Mouse (Mus musculus): Measurements from ENCODE around the gene Snd1.

Gene Snd1

DNA sequence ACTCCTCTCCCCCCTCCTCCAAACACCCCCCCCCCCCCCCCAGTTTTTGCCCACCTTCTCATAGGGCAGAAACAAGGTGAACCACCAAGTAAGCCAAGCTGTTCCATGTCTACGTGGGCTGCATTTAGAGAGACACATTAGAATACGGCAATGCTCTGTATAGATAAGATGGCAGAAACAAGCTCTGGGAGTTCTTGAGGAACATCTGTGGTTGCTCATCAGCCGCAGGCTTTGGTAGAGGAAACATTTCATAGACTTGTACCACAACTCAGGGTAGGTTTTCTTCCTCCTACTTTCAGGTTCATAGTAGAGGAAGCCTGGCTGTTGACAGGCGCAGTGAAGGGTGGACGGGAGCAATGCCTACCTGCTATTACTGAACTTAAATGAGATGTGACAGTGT is 124.2 kb downstream of the Snd1 start:
- no peak for DNase-seq

DNA sequence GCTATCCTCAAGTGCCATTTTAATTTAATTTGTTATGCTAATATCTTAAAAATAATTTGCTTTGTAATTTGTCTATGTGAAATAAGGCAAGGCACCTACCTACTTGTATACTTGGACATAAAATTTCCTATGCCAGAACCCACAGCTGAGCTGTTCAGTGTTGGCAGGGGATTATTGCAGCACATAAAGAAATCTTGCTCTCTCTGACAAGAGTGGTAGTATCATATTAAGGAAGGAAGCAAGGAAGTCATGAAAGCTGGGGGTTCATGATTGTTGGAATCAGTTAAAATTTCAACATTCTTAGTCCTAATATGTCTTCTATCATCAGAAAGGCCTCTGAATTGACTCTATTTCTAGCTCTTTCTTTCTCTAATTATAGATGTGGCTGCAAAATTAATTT is 125.5 kb downstream of the Snd1 start:
- no peak for DNase-seq

DNA sequence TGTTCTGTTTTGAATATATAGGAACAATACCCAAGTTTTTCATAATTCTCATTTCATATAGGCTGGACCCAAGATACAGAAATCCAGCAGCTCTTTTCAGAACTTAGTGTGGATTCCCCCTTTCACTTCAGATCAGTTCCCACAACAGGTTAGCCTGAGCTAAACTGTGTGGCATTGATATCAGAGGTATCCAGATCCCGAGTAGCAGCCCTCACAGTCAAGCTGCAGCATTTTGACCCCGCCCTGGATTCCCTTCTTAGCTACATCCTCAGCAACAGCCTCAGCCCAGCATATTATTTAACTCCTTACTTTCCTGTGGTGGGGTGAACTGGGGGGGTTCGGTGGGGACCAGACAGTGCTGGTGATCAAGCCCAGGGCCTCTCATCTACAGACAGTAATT is 128.5 kb downstream of the Snd1 start:
- DNase-seq, result no peak

DNA sequence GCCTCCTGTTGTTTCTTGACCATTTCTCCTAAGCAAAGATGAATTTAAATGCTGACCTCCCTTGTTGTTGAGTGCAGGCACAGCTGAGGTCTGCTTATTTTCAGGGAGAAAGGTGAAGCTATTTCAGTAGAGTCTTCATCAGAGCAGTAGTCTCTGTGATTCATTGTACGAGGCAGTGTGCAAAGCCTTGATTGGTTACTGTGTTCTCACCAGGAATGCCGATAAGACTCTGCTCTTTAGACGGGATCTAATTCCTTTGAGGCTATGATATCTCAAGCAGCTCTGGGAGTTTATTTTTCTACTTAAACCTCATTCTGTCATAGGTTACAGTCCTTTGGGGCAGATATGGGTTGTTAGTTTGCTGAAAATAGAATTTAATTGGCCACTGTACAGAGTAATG is 128.9 kb downstream of the Snd1 start:
- DNase-seq, result no peak

DNA sequence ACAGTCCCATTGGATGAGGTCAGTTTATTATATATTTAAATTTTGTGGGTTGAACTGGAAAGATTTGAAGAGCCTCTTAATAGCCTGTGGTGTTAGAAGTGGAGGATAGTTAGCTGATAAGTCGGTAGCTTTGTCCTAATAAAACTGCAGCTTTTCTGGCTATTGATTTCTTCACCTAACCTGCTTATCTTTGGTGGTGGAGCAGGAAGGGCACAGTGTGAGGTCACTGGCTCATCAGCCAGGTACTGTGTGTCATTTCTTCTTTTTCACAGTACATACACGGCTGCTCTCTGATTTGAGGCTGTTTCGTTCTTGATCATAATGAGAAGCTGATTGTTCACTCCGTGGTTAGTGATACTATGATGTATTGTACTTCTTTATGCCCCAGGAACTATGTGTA is 134.4 kb downstream of the Snd1 start:
- DNase-seq, result no peak

DNA sequence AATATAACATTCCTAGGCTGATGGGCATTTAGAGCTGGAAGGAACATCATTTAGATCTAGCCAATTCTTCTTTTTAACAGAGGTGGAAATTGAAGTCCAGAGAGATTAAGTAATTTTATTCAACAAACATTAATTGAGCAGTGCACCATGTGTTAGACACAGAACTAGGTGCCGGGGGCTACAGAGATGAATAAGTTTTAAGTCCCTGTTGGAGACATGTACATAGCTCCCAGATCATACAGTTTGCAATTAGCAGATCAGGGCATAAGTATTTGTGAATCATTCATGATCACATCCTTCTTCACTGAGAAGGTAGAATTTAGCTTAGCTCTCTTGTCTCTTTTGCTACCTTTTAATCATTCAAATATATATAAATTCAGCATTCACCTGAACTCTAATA is 135.2 kb downstream of the Snd1 start:
- no peak for DNase-seq

DNA sequence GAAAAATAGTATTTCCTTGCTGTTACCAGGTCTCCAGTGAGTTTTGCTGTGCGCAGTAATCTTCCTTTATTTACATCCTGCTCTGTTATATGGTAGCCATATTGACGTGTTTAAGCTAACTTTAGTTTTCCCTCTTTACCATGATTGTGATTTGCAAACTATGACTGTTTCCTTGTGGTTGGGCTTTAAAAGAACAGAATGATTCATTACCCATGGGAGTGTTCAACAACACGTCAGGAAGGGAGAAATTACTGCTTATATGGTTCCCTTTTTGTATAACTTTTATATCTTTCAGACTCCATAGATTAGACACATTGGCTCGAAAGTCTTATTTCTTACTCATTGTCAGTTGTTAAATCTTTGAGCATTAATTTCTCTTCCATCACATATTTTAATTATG is 138.5 kb downstream of the Snd1 start:
- no peak for DNase-seq

DNA sequence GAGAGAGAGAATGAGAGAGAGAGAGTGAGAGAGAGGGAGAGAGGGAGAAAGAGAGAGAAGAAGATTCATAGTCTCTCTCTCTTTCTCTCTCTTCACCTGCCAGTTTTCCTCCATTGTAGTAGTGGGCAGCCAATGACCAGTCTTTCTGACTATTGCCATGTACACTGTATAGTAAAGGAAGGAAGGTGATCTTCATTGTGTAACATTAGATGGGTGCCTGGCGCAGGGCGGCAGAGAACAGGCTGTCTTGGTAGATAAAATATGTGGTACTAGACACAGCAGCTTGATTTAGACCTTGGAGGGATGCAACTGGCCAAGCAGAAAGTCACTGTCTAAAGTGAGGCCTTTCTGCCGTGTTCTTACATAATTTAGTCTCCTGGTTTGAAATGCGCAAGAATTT is 139.9 kb downstream of the Snd1 start:
- no peak for DNase-seq

DNA sequence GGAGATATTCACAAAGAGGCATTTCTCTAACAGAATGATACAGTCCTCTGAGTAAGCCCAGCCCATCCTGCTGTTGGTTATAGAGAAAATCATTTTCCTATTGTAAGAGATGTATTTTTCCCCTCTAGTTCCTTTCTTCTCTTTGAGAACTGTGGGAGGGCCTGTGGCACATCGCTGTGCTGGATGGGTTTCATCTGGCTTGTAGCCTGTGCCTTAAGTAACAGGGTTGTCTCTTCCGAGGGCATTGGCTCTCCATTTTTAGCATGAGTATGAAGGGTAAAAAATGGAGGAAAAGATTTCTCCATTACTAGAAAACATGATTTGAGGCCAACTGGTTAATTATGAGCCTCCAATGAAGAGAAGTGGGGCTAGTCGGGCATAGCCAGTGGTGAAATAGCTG is 140.5 kb downstream of the Snd1 start:
- DNase-seq, result no peak

DNA sequence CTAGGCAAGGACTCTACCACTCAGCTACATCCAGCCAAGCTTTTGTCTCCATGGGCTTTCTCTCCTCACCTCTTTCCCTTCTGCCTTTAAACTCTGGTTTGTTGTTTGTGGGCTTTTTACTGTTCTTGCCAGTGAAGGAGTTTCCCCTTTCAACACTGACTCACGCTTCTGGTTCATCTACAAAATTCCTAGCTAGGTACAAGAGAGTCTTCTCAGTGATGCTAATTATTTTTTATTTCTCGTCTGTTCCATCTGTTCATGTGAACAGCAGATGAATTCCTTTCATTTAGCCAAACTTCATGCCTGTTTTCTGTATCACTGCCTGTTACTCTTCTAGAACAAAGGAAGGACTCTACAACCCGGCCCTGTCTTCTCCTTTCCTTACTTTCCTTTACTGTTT is 141.0 kb downstream of the Snd1 start:
- no peak for DNase-seq

DNA sequence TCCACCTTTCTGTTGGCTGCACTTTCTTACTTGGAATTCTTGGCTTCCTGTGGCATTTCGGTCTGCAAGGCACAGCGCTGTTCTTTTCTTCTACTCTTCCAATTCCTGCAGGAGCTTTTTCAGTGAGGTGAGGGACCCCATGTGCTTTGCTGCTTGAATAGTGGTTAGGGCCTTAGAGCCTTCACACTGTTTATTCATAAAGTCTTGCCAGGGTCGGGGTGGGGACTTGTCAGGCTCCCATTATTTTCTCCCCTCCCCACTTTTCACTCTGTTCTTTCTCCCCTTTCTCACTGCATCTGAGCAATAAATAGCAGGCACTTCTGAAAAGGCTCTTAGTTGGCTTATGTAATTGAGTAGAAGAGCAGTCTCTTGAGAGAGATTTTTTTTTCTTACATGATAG is 143.4 kb downstream of the Snd1 start:
- DNase-seq, result no peak

DNA sequence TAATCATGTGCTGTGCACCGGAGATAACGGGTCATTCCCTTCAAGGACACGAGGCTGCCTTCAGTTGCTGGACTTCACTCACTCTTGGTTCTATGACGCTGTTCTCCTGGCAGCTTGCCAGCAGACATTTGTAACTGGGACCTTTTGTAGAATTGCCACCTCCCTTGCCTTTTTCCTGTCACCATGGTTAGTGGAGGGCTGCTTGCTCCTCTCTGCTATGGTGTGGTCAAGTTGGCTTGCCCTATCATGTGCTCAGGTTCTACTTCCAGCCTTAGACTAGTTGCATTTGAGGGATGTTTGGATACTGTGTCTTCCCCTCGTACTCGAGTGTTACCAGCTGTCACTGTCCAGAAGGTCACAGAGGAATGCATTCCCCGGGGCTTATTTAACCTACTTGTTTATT is 143.8 kb downstream of the Snd1 start:
- peak; percentile 52 for DNase-seq

DNA sequence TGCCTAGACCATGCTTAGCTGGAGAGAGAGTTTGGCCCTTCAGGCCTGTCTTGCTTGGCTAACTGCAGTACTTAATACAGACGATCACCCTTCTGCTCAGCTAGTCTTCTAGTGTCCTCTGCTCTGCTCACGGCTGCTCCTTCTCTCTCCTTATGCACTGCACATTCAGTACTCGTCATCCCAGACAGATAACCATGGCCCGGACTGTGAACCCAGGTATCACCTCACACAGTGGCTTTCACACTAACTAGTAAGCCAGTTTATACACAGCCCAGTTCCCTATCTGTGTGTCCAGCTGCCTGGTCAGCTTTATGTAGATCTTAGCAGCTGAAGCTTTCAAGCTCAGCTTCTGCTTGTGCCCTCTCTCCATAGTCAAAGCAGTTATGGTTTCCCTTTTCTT is 146.5 kb downstream of the Snd1 start:
- no peak for DNase-seq

DNA sequence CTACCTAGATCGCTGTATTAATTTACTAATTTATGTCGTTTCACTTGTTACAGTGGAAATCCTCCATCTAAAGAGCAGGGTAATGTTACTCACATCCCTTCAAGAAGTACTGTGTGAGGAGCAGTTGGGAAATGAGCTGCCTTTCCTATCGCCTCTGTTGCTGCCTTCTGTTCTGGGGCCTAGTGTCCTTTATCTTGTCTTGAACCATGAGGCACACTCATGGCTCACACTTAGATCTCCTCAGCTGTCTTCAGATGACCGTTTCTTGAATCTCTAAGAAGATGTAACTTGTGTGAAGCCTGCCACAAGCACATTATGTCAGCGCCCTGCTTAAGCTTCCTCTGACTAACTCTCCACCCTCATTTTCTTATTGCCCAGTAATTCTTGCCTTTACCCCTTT is 147.0 kb downstream of the Snd1 start:
- no peak for DNase-seq

DNA sequence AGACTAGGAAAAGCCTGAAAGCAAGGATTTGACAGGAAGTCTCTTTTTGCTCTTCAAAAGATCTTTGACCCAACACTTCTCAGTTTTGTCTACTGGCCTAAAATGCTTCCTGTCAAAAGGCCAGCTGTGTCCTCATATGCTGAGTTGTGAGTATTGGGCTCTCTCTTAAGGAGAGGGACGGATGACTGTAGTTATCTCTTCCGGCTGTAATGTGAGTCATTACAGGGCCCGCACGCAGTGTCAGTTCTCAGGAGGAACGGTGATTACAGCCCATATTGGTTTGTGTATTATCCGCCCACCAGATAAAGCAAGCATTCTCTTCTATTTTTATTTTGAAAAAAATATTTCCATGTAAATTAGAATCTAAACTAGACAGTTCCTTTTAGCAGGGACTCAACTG is 147.6 kb downstream of the Snd1 start:
- DNase-seq, result no peak

DNA sequence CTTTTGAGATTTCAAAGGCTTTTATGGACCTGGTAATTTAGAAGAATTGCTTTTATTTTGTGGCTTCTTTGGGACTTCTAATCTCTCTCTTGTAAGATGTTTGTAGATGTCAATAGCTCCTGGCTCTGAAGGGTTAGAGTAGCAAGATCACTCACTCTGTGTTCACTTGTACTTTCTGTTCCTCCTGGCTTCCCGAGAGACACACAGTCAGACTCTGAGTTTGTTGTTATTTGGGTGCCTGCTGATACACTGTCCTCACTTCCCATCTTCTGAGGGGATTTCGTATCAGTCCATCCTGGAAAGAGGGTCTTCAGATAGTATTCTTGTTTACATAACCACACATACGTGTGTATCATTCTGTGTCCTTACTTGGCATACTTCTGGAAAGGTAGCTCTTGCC is 148.0 kb downstream of the Snd1 start:
- DNase-seq, result no peak

DNA sequence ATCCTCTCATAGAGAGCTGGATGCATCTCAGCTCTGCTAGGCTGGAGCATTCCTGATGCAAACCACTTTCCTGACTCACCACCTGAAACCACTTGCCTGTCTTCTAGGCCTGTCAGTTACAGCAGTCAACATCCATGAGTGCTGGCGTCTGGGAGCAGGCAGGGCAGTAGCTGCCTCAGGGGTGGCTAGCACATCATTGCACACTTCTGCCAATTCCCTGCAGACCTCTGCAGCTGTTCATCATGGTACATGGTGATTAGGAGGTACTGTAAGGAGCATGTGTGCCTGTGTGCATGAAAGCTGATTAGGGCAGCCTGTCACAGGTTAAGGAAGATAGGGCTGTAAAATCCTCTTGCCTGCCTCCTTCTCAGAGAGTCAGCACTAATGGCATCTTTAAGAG is 153.5 kb downstream of the Snd1 start:
- no peak for DNase-seq

DNA sequence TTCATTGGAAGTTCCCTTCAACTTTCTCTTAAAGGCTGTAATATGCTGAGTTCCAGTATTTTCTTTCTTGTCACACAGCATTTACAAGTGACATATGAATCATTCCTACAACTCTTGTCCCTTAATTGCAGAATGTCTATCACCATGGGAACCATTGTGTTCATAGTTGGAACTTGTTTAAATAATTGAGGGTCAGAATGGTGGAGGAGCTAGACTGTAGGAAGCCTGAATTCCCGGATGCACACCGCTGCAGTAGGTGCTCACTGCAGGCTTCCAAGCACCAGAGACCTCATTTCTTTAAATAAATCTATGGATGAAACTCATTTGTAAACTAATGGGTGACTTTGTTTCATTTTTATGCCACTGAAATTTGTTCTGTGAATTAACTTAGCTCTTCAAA is 154.9 kb downstream of the Snd1 start:
- no peak for DNase-seq

DNA sequence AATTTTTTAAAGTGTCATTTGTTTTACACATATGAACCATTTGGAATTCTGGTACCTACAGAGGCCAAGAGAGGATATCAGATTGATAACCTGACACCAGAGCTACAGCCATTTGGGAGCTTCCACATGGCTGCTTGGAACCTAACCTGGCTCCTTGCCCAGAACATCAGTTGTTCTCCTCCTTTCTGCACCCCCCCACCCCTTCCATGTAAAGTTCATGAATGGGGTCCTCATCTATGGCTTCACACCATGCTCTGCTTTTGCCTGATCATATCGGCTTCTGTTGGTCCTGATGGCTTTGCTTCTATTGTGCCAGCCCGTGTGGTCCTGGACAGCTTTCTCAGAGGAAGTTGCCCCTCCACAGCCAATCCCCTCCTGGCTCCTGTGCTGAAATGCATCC is 156.0 kb downstream of the Snd1 start:
- no peak for DNase-seq

DNA sequence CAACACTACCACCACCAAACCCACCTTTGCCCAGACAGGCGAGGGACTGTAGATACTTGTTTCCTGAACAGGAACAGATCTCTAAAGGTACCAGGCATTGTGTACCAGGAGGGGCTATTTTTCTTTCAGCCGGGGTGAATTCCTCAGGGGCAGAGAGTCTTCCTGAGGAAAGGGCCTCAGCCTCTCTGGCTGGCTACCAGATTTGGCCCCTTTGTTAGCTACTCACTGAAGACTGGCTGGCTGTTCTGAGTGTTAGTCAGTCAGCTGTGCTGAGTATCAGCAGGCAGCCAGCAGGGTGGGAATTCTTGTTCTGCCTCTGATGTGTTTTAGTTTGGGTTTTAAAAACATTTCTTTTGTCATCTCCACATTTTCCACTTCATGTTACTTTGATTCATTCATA is 158.2 kb downstream of the Snd1 start:
- no peak for DNase-seq

DNA sequence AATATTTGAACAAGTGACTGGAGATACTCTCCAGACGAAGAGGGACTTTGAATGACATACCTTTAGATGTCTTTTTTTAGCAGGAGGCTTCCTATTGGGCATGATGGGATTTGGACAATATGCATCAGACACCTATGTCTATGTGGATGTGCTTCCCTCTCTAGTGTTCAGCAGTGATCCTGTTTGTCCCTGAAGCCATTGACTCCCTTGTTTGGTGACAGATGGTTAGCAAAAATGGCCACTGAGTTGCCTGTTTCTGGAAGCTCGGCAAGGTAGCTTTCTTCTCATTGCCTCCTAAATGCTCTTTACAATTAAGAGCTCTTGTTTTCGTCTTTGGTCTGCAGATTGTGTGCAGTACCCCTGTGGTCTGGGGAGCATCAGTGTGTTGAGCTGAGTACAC is 158.7 kb downstream of the Snd1 start:
- DNase-seq, result peak; percentile 33

DNA sequence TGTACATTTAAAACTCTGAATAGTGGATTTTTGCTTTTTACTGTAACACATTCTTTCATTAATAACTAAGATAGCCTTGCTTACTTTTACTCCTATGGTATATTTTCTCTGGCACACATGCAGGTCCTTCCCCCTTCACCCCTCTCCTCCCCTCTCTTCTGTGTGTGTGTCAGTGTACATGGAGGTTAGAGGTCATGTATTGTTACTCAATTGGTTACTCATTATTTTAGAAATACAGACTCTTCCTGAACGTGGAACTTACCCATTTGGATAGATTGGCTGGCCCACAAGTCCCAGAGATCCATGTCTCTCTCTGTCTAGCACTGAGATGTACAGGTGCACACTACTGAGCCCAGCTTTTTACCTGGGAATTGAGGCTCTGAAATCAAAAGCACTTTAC is 160.2 kb downstream of the Snd1 start:
- no peak for DNase-seq

DNA sequence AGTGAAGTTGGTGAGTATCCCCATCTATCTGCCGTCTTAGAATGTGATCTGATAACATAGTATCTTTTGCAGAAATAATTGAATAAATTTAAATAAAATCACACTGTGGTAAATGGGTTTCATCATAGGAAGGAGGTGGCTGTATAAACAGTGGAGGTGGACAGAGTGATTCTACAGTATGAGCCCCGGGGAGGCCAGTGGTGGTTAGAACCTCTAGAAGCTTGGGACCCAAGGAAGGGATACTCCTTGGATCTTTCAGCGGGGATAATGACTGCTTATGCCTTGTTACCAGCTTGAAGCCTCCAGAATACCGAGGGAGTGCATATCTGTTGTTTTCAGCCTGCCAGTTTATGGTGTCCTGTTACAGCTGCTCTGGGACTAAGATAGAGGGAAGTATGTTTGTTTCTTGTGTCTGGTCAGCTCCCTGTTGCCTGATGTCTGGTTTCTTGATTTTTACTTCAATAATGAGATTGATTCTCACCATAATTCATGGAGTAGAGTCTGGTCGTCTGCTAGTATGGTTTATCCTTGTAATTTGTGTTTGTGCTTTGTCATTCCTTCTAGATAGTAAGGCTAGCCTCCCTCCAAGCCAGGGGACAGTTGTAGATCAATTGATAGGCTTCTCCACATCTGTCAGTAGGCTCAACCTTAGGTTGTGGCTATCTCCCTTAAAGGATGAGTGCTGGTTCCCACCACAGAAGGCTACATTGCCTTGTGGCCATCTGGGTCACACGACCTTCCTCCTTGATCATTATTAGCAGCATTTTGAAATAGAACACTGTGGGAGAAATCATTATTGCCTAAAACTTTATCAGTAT is 160.8 kb downstream of the Snd1 start:
- no peak for DNase-seq

DNA sequence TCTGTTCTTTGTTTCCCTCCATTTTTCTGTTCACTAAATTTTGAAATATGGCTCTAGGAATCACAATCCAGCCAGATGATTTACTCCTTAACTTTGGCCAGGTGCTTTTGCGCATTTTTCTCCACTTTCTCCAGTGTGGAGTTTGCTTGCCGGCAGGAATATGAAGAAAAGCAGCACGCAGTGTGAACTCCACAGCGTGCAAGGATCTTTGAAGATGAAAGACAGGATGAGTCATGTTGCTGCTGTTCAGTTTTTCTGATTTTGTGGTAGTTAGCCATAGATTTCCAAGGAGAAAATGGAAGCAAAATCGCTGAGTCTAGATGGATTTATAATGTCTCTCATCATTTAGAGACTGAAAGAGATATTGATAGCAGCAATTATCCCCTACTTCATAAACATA is 165.1 kb downstream of the Snd1 start:
- no peak for DNase-seq

DNA sequence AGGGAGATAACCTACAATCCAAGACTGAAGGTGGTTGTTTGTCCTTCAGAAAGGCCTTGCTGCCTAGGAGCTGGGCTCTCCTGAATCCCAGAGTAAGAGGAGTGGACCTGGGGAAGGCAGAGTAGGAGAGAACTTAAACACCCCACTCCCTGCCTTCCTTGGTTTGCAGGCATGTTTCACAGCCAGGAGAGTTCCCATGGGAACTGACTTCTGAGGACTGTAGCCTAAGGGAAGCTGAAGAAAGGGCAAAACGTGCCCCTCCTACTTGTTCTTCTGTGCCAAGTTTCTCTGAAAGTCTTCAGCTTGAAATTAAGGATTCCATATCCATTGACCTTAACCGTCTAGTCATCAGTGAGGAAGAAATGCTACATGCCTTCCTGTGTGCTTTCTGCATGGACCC is 168.0 kb downstream of the Snd1 start:
- no peak for DNase-seq

DNA sequence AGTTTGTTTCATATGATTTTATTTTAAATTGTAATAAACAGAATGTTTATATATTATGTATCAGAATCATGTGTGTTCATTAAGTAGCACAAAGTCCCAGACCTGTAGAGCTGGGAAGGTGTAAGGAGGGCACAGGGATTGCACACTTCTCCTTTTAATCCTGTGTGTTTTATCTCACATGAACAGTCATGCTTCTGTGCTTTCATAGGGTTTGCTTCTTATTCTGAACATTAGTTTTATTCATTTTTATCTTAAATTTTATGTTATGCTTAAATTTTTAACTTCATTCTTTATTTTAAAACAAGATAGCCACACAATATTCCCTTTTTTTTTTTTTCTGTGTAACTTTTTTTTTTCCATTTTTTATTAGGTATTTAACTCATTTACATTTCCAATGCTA is 170.3 kb downstream of the Snd1 start:
- DNase-seq, result no peak
